Mouse (Mus musculus): Measurements from ENCODE around the gene Sh3bp5.

- TF ChIP-seq CTCF (IDR thresholded peaks at IDR 0.05), result no peak
- no peak for TF ChIP-seq EP300 (IDR thresholded peaks at IDR 0.05)
Observed at GRCm38 (mm10) chr14:31400896-31401295, 35.0 kb downstream of the Sh3bp5 start.
